Mouse (Mus musculus) thymus, adult 2 months (tissue): ENCODE results near the gene Sav1. TPM values are rescaled to one million over a fixed set of nuclear protein-coding genes. Genes with fewer than 3 reads are reported as not detected.
A peak's percentile ranks its signal among the peaks of the same experiment; 100 is the strongest.

Experiments
- DNase-seq: peaks from one replicate; pipeline ENCODE4 v3.0.0; 2021
- H3K27ac ChIP-seq: fragments of 200-500 bp; 2 replicates; pipeline ENCODE4 v1.5.1; 2012; ENCODE audit warnings: low read length, control low read depth; ENCODE audit not compliant: control insufficient read depth, insufficient read depth
- H3K27me3 ChIP-seq: fragments of 200-500 bp; 2 replicates; pipeline ENCODE4 v1.6.1; 2012; ENCODE audit warnings: mild to moderate bottlenecking, low read length, moderate library complexity, mixed read lengths; ENCODE audit not compliant: control insufficient read depth, insufficient read depth
- H3K36me3 ChIP-seq: fragments of 200-500 bp; 2 replicates; pipeline ENCODE4 v1.6.1; 2012; ENCODE audit warnings: mild to moderate bottlenecking, low read length, moderate library complexity; ENCODE audit not compliant: control insufficient read depth, insufficient read depth
- H3K4me1 ChIP-seq: fragments of 200-500 bp; replicated peaks from 2 replicates; pipeline ENCODE4 v1.6.1; 2012; ENCODE audit warnings: low read length; ENCODE audit not compliant: control insufficient read depth, insufficient read depth
- H3K4me3 ChIP-seq: fragments of 200-500 bp; 2 replicates; pipeline ENCODE4 v1.5.1; 2012; ENCODE audit warnings: mild to moderate bottlenecking, low read length, control low read depth, moderate library complexity; ENCODE audit not compliant: control insufficient read depth, insufficient read depth
- CTCF ChIP-seq: fragments of 200-500 bp; IDR thresholded peaks from 2 replicates; pipeline ENCODE4 v1.5.1; 2012; ENCODE audit warnings: mild to moderate bottlenecking, control low read depth, low read length, moderate library complexity, borderline replicate concordance; ENCODE audit not compliant: control insufficient read depth, poor library complexity, insufficient read depth; ENCODE audit errors: extremely low read depth
- POLR2A ChIP-seq: fragments of 200-500 bp; IDR thresholded peaks from 2 replicates; pipeline ENCODE4 v1.6.1; 2012; ENCODE audit warnings: mild to moderate bottlenecking, low read length, control low read depth, moderate library complexity; ENCODE audit not compliant: control insufficient read depth, poor library complexity, insufficient read depth; ENCODE audit errors: extremely low read depth
- WGBS: fragments of 180-500 bp; shearing (Covaris S2); methylation state at CpG from one replicate; pipeline ENCODE4 v1.1.7; 2018; 5-methylcytosine and 5-hydroxymethylcytosine counted together
- polyA plus RNA-seq: library from polyadenylated mRNA; depleted of rRNA; stranded (reverse); fragments of >200 nt; gene quantifications from 2 replicates; pipeline ENCODE4 v1.2.3, GENCODE M21; 2012

Sav1 gene
- polyA plus RNA-seq, 1 experiment, result 22.2 TPM

- WGBS, result 94% methylated on average over 3 of the region's 3 CpGs
- no peak overlapping the region for H3K27ac ChIP-seq
- peaks cover 42% of the 10 kb centered on the region for H3K36me3 ChIP-seq
- H3K4me3 ChIP-seq, result no peak overlapping the region
- no peaks in the 10 kb centered on the region; the same call in none of the 2 replicates for H3K4me1 ChIP-seq
- no peak for DNase-seq
- no peak for TF ChIP-seq CTCF
- TF ChIP-seq POLR2A, result no peak
- no peaks in the 10 kb centered on the region for H3K27me3 ChIP-seq
These were observed 21.2 kb downstream of the Sav1 start for GRCm38 (mm10) chr12:69965644-69966043.

- Histone ChIP-seq H3K4me3 (no peak overlapping the region), H3K36me3 (peaks cover 32% of the 10 kb centered on the region), H3K27ac (peak overlapping the region; percentile 95), H3K27me3 (no peaks in the 10 kb centered on the region), H3K4me1 (no peaks in the 10 kb centered on the region; the same call in none of the 2 replicates)
- DNase-seq, result no peak
- no peak for TF ChIP-seq CTCF
- TF ChIP-seq POLR2A, result no peak
- WGBS, result 61% methylated on average over 6 of the region's 6 CpGs
These were observed 23.7 kb downstream of the Sav1 start for GRCm38 (mm10) chr12:69963141-69963540.

GRCm38 (mm10) chr12:69962468-69962867 lies 24.3 kb downstream of the Sav1 start:
- Histone ChIP-seq H3K4me3 (no peak overlapping the region), H3K27ac (peak overlapping the region; percentile 95), H3K27me3 (no peaks in the 10 kb centered on the region), H3K36me3 (peaks cover 27% of the 10 kb centered on the region), H3K4me1 (no peaks in the 10 kb centered on the region; the same call in none of the 2 replicates)
- TF ChIP-seq CTCF (no peak), POLR2A (no peak)
- peak; percentile 73 for DNase-seq
- 74% methylated on average over 4 of the region's 4 CpGs for WGBS

GRCm38 (mm10) chr12:69957378-69957777 lies 29.4 kb downstream of the Sav1 start:
- H3K36me3 ChIP-seq, result peaks cover 9% of the 10 kb centered on the region
- TF ChIP-seq CTCF (no peak), POLR2A (no peak)
- no peaks in the 10 kb centered on the region for H3K4me1 ChIP-seq
- no peak for DNase-seq
- H3K27me3 ChIP-seq, result no peaks in the 10 kb centered on the region
- no peak overlapping the region for H3K27ac ChIP-seq
- WGBS, result 61% methylated on average over 2 of the region's 2 CpGs
- H3K4me3 ChIP-seq, result no peak overlapping the region

GRCm38 (mm10) chr12:69947502-69947901 lies 39.3 kb downstream of the Sav1 start:
- no peak for DNase-seq
- Histone ChIP-seq H3K27me3 (no peaks in the 10 kb centered on the region), H3K36me3 (no peaks in the 10 kb centered on the region), H3K4me1 (no peaks in the 10 kb centered on the region), H3K4me3 (no peak overlapping the region), H3K27ac (no peak overlapping the region)
- no peak for TF ChIP-seq CTCF
- WGBS, result 81% methylated on average over 3 of the region's 3 CpGs

- Histone ChIP-seq H3K27me3 (no peaks in the 10 kb centered on the region), H3K36me3 (no peaks in the 10 kb centered on the region), H3K4me1 (no peaks in the 10 kb centered on the region), H3K4me3 (no peak overlapping the region), H3K27ac (no peak overlapping the region)
- 96% methylated on average over 5 of the region's 5 CpGs for WGBS
- TF ChIP-seq CTCF (no peak), POLR2A (no peak)
- no peak for DNase-seq
These were observed 40.9 kb downstream of the Sav1 start for GRCm38 (mm10) chr12:69945861-69946260.

GRCm38 (mm10) chr12:69941655-69942329 lies 45.0 kb downstream of the Sav1 start:
- 87% methylated on average over 1 of the region's 1 CpGs for WGBS
- Histone ChIP-seq H3K27ac (no peak overlapping the region), H3K27me3 (no peaks in the 10 kb centered on the region), H3K4me1 (no peaks in the 10 kb centered on the region), H3K4me3 (no peak overlapping the region), H3K36me3 (no peaks in the 10 kb centered on the region)
- no peak for DNase-seq
- TF ChIP-seq POLR2A (no peak), CTCF (no peak)
